Mouse (Mus musculus): ENCODE data around the gene Rps29.

Rps29 gene

GRCm38 (mm10) chr12:69158765-69159577, at the start of gene Rps29:
Rps29 (minus strand) TSS chr12:69159186.
- peak; percentile 98 for DNase-seq

GRCm38 (mm10) chr12:69208520-69208919, 49.5 kb upstream of the Rps29 start:
- DNase-seq = no peak

GRCm38 (mm10) chr12:69207926-69208325, 48.9 kb upstream of the Rps29 start:
- no peak for DNase-seq

- DNase-seq = no peak
Measured at GRCm38 (mm10) chr12:69207396-69207795, 48.4 kb upstream of the Rps29 start.

- DNase-seq = no peak
Measured at GRCm38 (mm10) chr12:69204052-69204833, 45.3 kb upstream of the Rps29 start, which contains the start of gene Gm49384. Gm49384 (minus strand) TSS chr12:69204267.

- DNase-seq = no peak
Measured at GRCm38 (mm10) chr12:69198985-69199384, 40.0 kb upstream of the Rps29 start.

GRCm38 (mm10) chr12:69198164-69198535, 39.2 kb upstream of the Rps29 start, which contains the start of gene Dnaaf2:
Dnaaf2 (minus strand) TSS chr12:69198429.
- DNase-seq = peak; percentile 83

- peak; percentile 71 for DNase-seq
Measured at GRCm38 (mm10) chr12:69197378-69198163, 38.6 kb upstream of the Rps29 start.

GRCm38 (mm10) chr12:69196444-69197377, 37.7 kb upstream of the Rps29 start, which contains the start of gene Gm49383:
Gm49383 (minus strand) TSS chr12:69197104.
- peak; percentile 67 for DNase-seq

- DNase-seq = no peak
Measured at GRCm38 (mm10) chr12:69192637-69193036, 33.7 kb upstream of the Rps29 start.

GRCm38 (mm10) chr12:69191396-69191795, 32.4 kb upstream of the Rps29 start:
- DNase-seq = no peak

- DNase-seq = peak; percentile 24
Measured at GRCm38 (mm10) chr12:69190522-69190921, 31.5 kb upstream of the Rps29 start.

- no peak for DNase-seq
Measured at GRCm38 (mm10) chr12:69190074-69190473, 31.1 kb upstream of the Rps29 start.

- no peak for DNase-seq
Measured at GRCm38 (mm10) chr12:69186811-69187471, 28.0 kb upstream of the Rps29 start.

- DNase-seq = no peak
Measured at GRCm38 (mm10) chr12:69185371-69185770, 26.4 kb upstream of the Rps29 start.

GRCm38 (mm10) chr12:69184342-69185295, 25.6 kb upstream of the Rps29 start:
- DNase-seq = peak; percentile 65

GRCm38 (mm10) chr12:69183583-69184308, 24.8 kb upstream of the Rps29 start, which contains the start of the genes Rpl36al and Mgat2:
Rpl36al (minus strand) TSS chr12:69184083.
Mgat2 (plus strand) TSS chr12:69184157.
- DNase-seq = peak; percentile 99

GRCm38 (mm10) chr12:69181800-69182199, 22.8 kb upstream of the Rps29 start:
- no peak for DNase-seq

GRCm38 (mm10) chr12:69179371-69179770, 20.4 kb upstream of the Rps29 start:
- no peak for DNase-seq
